Mouse (Mus musculus) heart, adult 2 months (tissue): Measurements from ENCODE around the gene Kdr.

Experiments used
- CTCF ChIP-seq: fragments of 200-600 bp; IDR thresholded peaks from 2 replicates; pipeline ENCODE4 v1.8.1; 2022; ENCODE audit warnings: antibody characterized with exemption, mild to moderate bottlenecking, moderate library complexity
- EP300 ChIP-seq: fragments of 200-500 bp; IDR thresholded peaks from 2 replicates; pipeline ENCODE4 v1.6.1; 2011; ENCODE audit warnings: low read depth, low read length, control low read depth; ENCODE audit not compliant: insufficient read depth

DNA sequence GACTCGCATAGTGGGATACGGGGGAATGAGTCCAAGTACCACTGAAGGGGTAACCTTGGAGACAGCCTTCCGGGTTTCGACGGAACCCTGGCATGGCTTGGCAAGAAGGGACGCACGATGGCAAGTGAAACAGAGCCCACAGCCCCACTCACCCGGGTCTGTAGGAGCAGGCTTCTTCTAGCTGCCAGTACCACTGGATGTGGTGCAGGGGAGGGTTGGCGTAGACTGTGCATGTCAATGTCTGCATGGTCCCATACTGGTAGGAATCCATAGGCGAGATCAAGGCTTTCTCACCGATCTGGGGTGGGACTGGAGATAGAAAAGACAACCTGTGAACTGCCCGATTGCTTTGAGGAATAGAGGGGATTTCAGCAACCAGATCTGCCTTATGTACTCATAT is 15.7 kb downstream of the Kdr start:
- TF ChIP-seq EP300, result no peak
- TF ChIP-seq CTCF, result no peak
